Mouse (Mus musculus) activated CD4-positive, CD25-positive, alpha-beta regulatory T cell, adult 4 months (primary cell): ENCODE results near the gene Aebp1. TPM values are rescaled to one million over a fixed set of nuclear protein-coding genes. Genes with fewer than 3 reads are reported as not detected.

Source experiments
- ATAC-seq: one replicate; pipeline ENCODE4 v1.8.0; 2017
- polyA plus RNA-seq, 2 experiments: library from polyadenylated mRNA; unstranded; fragments of 100-300 nt; shearing (Covaris generic); gene quantifications; one replicate each; pipeline ENCODE4 v1.2.1; 2017

Aebp1 gene
- polyA plus RNA-seq = under 1 TPM in 1 of 2 experiments, not detected in 1; 0.56 TPM

GRCm38 (mm10) chr11:5861678-5862393, at the start of gene Aebp1:
Gene Aebp1, plus strand, starts transcription at chr11:5861947.
- no peak for ATAC-seq

GRCm38 (mm10) chr11:5813381-5813780, 48.4 kb upstream of the Aebp1 start:
- ATAC-seq = no peak

GRCm38 (mm10) chr11:5819223-5819622, 42.5 kb upstream of the Aebp1 start:
- no peak for ATAC-seq

- ATAC-seq = no peak
These were observed 36.3 kb upstream of the Aebp1 start for GRCm38 (mm10) chr11:5825432-5825831.

- ATAC-seq = no peak
These were observed 33.8 kb upstream of the Aebp1 start for GRCm38 (mm10) chr11:5827931-5828330.

GRCm38 (mm10) chr11:5828509-5829191, 33.1 kb upstream of the Aebp1 start:
- ATAC-seq = no peak

- no peak for ATAC-seq
These were observed 32.4 kb upstream of the Aebp1 start for GRCm38 (mm10) chr11:5829327-5829726.

GRCm38 (mm10) chr11:5834506-5834905, 27.2 kb upstream of the Aebp1 start:
- no peak for ATAC-seq

GRCm38 (mm10) chr11:5835057-5835456, 26.7 kb upstream of the Aebp1 start:
- ATAC-seq = no peak

- no peak for ATAC-seq
These were observed 25.6 kb upstream of the Aebp1 start for GRCm38 (mm10) chr11:5836126-5836525.

GRCm38 (mm10) chr11:5837251-5838246, 24.2 kb upstream of the Aebp1 start, which contains the start of gene Polm:
Gene Polm, minus strand, starts transcription at chr11:5838016.
- peak; percentile 90 for ATAC-seq

- ATAC-seq = no peak
These were observed 21.4 kb upstream of the Aebp1 start for GRCm38 (mm10) chr11:5840346-5840745.

- ATAC-seq = no peak
These were observed 20.0 kb upstream of the Aebp1 start for GRCm38 (mm10) chr11:5841751-5842150.

- ATAC-seq = no peak
These were observed 18.6 kb upstream of the Aebp1 start for GRCm38 (mm10) chr11:5843131-5843530.

GRCm38 (mm10) chr11:5846639-5847345, 15.0 kb upstream of the Aebp1 start:
- no peak for ATAC-seq

GRCm38 (mm10) chr11:5848741-5849140, 13.0 kb upstream of the Aebp1 start:
- no peak for ATAC-seq

GRCm38 (mm10) chr11:5849316-5849715, 12.4 kb upstream of the Aebp1 start:
- no peak for ATAC-seq

GRCm38 (mm10) chr11:5850452-5850851, 11.3 kb upstream of the Aebp1 start:
- ATAC-seq = no peak

- ATAC-seq = no peak
These were observed 10.6 kb upstream of the Aebp1 start for GRCm38 (mm10) chr11:5851021-5851736.

GRCm38 (mm10) chr11:5852314-5852713, 9.4 kb upstream of the Aebp1 start:
- no peak for ATAC-seq

- ATAC-seq = no peak
These were observed 6.3 kb upstream of the Aebp1 start for GRCm38 (mm10) chr11:5855481-5855880.
